Mouse (Mus musculus) intestine, postnatal 0 days (tissue): ENCODE measurements at regions not wholly inside any gene's neighbourhood (a gene's known extent, or its start where the extent isn't known, plus 50 kb on each side); places are given as distances from the start of the nearest gene placed in this dataset.

Experiments used
- ATAC-seq: fragments of 200-750 bp; cut with Nextera tagmentation; 2 replicates; pipeline ENCODE4 v1.8.0; 2017; ENCODE audit warnings: mild to moderate bottlenecking, moderate TSS enrichment, moderate library complexity
- H3K27ac ChIP-seq: fragments of 300-500 bp; sonication (generic); 2 replicates; pipeline ENCODE4 v1.5.1; 2014; ENCODE audit warnings: mild to moderate bottlenecking, low read depth, low read length, moderate library complexity
- H3K27me3 ChIP-seq: fragments of 300-500 bp; sonication (generic); replicated peaks from 2 replicates; pipeline ENCODE4 v1.6.1; 2014; ENCODE audit warnings: low read length, mixed read lengths; ENCODE audit not compliant: control insufficient read depth, insufficient read depth
- H3K36me3 ChIP-seq: fragments of 300-500 bp; sonication (generic); 2 replicates; pipeline ENCODE4 v1.6.1; 2014; ENCODE audit warnings: mild to moderate bottlenecking, moderate library complexity; ENCODE audit not compliant: control insufficient read depth, insufficient read depth
- H3K4me1 ChIP-seq: fragments of 300-500 bp; sonication (generic); replicated peaks from 2 replicates; pipeline ENCODE4 v1.6.1; 2014; ENCODE audit warnings: antibody characterized with exemption, low read length, mixed read lengths; ENCODE audit not compliant: control insufficient read depth, insufficient read depth
- H3K4me2 ChIP-seq: fragments of 300-500 bp; sonication (generic); replicated peaks from 2 replicates; pipeline ENCODE4 v1.6.1; 2014; ENCODE audit warnings: low read depth, mild to moderate bottlenecking, moderate library complexity
- H3K4me3 ChIP-seq: fragments of 300-500 bp; sonication (generic); 2 replicates; pipeline ENCODE4 v1.5.1; 2014; ENCODE audit warnings: low read depth, low read length
- H3K9ac ChIP-seq: fragments of 300-500 bp; sonication (generic); 2 replicates; pipeline ENCODE4 v1.6.1; 2014; ENCODE audit warnings: mild to moderate bottlenecking, low read depth, low read length
- H3K9me3 ChIP-seq: fragments of 300-500 bp; sonication (generic); 2 replicates; pipeline ENCODE4 v1.6.1; 2016; ENCODE audit warnings: mixed run types; ENCODE audit not compliant: control insufficient read depth
- CTCF ChIP-seq: sonication (generic); IDR thresholded peaks from 2 replicates; pipeline ENCODE4 v1.5.1; 2016; ENCODE audit warnings: low read depth, mild to moderate bottlenecking, control low read depth, antibody characterized with exemption, moderate library complexity
- WGBS: fragments of 180-500 bp; shearing (Covaris S2); extraction: QIAGEN DNeasy Blood & Tissue Kit; methylation state at CpG from one replicate; pipeline ENCODE4 v1.1.7; 2014; 5-methylcytosine and 5-hydroxymethylcytosine counted together

- no peaks in the 10 kb centered on the region for H3K9me3 ChIP-seq
- H3K9ac ChIP-seq: no peak overlapping the region
- 82% methylated on average over 5 of the region's 5 CpGs for WGBS
- no peak overlapping the region for H3K27ac ChIP-seq
- no peak overlapping the region for H3K4me3 ChIP-seq
- no peaks in the 10 kb centered on the region for H3K36me3 ChIP-seq
- no peak overlapping the region for H3K4me2 ChIP-seq
- H3K4me1 ChIP-seq: no peaks in the 10 kb centered on the region
- no peaks in the 10 kb centered on the region for H3K27me3 ChIP-seq
- no peak for TF ChIP-seq CTCF
- ATAC-seq: no peak
Observed at GRCm38 (mm10) chr10:95034566-95034965, 89.9 kb upstream of the Plxnc1 start.

- H3K27me3 ChIP-seq: no peaks in the 10 kb centered on the region
- no peak for ATAC-seq
- H3K9ac ChIP-seq: no peak overlapping the region
- no peaks in the 10 kb centered on the region for H3K9me3 ChIP-seq
- no peaks in the 10 kb centered on the region for H3K36me3 ChIP-seq
- TF ChIP-seq CTCF: no peak
- no peak overlapping the region for H3K4me2 ChIP-seq
- WGBS: 82% methylated on average over 14 of the region's 14 CpGs
- no peak overlapping the region for H3K27ac ChIP-seq
- H3K4me1 ChIP-seq: no peaks in the 10 kb centered on the region
- H3K4me3 ChIP-seq: no peak overlapping the region
Observed at GRCm38 (mm10) chr10:95032760-95033716, 88.4 kb upstream of the Plxnc1 start.

GRCm38 (mm10) chr10:95031371-95031770 lies 86.7 kb upstream of the Plxnc1 start:
- H3K27ac ChIP-seq: no peak overlapping the region
- H3K27me3 ChIP-seq: no peaks in the 10 kb centered on the region
- H3K9ac ChIP-seq: no peak overlapping the region
- ATAC-seq: no peak
- no peak overlapping the region for H3K4me3 ChIP-seq
- no peaks in the 10 kb centered on the region for H3K9me3 ChIP-seq
- H3K4me1 ChIP-seq: no peaks in the 10 kb centered on the region
- whole genome bisulfite sequencing: 89% methylated on average over 2 of the region's 2 CpGs
- TF ChIP-seq CTCF: no peak
- H3K4me2 ChIP-seq: no peak overlapping the region
- H3K36me3 ChIP-seq: no peaks in the 10 kb centered on the region

GRCm38 (mm10) chr10:95030801-95031200 lies 86.2 kb upstream of the Plxnc1 start:
- ATAC-seq: no peak
- H3K9me3 ChIP-seq: no peaks in the 10 kb centered on the region
- WGBS: 61% methylated on average over 5 of the region's 5 CpGs
- no peaks in the 10 kb centered on the region for H3K36me3 ChIP-seq
- no peak overlapping the region for H3K4me2 ChIP-seq
- no peaks in the 10 kb centered on the region for H3K4me1 ChIP-seq
- no peak overlapping the region for H3K9ac ChIP-seq
- H3K4me3 ChIP-seq: no peak overlapping the region
- no peak overlapping the region for H3K27ac ChIP-seq
- no peaks in the 10 kb centered on the region for H3K27me3 ChIP-seq
- no peak for TF ChIP-seq CTCF

- Histone ChIP-seq H3K9ac (no peak overlapping the region), H3K4me2 (no peak overlapping the region), H3K27ac (no peak overlapping the region), H3K27me3 (no peaks in the 10 kb centered on the region), H3K36me3 (no peaks in the 10 kb centered on the region), H3K4me3 (no peak overlapping the region), H3K9me3 (no peaks in the 10 kb centered on the region), H3K4me1 (no peaks in the 10 kb centered on the region)
- ATAC-seq: no peak
- WGBS: 67% methylated on average over 3 of the region's 3 CpGs
- TF ChIP-seq CTCF: no peak
Observed at GRCm38 (mm10) chr10:95029554-95029953, 84.9 kb upstream of the Plxnc1 start.

- 0 out of 2 replicates have a peak, but pooled peaks cover 2% of the 10 kb centered on the region for H3K9me3 ChIP-seq
- ATAC-seq: no peak
- no peak overlapping the region for H3K4me3 ChIP-seq
- H3K27ac ChIP-seq: no peak overlapping the region
- no peaks in the 10 kb centered on the region for H3K36me3 ChIP-seq
- no peaks in the 10 kb centered on the region for H3K4me1 ChIP-seq
- WGBS: 84% methylated on average over 12 of the region's 12 CpGs
- no peak overlapping the region for H3K9ac ChIP-seq
- H3K4me2 ChIP-seq: no peak overlapping the region
- H3K27me3 ChIP-seq: no peaks in the 10 kb centered on the region
- TF ChIP-seq CTCF: no peak
Observed at GRCm38 (mm10) chr10:95025569-95026327, 81.1 kb upstream of the Plxnc1 start.
